Mouse (Mus musculus) cerebral cortex, adult 2 months (tissue): ENCODE measurements around the gene Rcor1.

ENCODE experiments used
- WGBS: fragments of 180-500 bp; shearing (Covaris S2); methylation state at CpG from one replicate; pipeline ENCODE4 v1.1.7; 2018; 5-methylcytosine and 5-hydroxymethylcytosine counted together

The Rcor1 gene

GRCm38 (mm10) chr12:111038976-111039612 lies at the start of gene Rcor1:
Gene Rcor1 (plus strand): TSS chr12:111039351.
- 2% methylated on average over 76 of the region's 76 CpGs for WGBS

DNA sequence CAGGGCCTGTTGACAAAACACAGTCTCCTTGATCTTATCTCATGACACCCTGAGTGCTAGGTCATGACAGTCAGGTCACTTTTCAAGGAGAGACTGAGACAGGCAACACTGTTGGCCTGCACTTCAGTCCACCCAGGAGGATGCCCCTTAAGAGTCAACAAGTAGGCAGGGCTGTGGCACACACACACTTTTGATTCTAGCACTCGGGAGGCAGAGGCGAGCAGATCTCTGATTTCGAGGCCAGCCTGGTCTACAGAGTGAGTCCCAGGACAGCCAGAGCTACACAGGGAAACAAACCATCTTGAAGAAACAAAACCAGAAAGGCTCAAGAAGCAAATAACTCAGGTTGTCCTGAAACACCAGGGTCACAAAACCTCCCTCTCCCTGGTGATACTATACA lies 49.7 kb upstream of the Rcor1 start:
- 93% methylated on average over 3 of the region's 3 CpGs for WGBS

DNA sequence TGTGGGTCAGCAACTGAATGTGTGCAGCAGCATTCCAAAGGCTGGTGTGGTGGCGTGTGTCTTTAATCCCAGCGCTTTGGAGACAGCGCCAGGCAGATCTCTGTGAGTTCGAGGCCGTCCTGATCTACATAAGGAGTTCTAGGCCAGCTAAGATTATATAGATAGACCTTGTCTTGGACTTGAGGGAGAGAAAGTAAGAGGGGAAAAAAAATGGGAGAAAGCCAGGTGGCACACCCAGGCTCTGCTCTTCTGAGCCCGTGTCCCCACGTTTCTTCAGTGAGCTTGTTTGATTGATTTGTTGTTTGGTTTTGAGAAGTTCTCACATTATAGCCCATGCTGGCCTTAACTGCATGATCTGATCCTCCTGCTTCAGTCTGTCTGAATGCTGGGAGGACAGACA lies 48.7 kb upstream of the Rcor1 start:
- 96% methylated on average over 7 of the region's 7 CpGs for whole genome bisulfite sequencing

GRCm38 (mm10) chr12:110991361-110992127 lies 47.6 kb upstream of the Rcor1 start:
- WGBS = 6% methylated on average over 23 of the region's 23 CpGs

DNA sequence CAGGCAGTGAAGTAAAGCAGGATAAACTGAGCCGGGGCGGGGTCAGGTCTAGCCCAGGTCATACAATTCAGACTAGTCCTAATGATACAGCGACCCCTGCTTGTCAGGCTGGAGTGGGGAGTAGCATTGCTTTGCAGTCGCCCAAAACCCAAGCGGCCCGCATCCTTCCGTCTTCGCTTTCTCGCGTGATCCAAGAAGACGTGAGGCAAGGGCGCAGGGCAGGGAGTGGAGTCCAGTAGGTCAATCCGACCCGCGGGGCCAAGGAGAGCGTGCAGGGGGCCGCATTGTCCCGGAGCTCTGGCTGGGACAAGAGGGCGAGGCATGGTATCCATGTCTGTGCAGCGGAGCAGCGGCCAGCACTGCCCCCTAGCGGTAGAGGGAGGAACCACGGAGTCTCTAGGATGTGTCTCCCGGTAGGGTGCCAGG lies 47.0 kb upstream of the Rcor1 start:
- WGBS = under 1% methylated on average over 24 of the region's 24 CpGs

DNA sequence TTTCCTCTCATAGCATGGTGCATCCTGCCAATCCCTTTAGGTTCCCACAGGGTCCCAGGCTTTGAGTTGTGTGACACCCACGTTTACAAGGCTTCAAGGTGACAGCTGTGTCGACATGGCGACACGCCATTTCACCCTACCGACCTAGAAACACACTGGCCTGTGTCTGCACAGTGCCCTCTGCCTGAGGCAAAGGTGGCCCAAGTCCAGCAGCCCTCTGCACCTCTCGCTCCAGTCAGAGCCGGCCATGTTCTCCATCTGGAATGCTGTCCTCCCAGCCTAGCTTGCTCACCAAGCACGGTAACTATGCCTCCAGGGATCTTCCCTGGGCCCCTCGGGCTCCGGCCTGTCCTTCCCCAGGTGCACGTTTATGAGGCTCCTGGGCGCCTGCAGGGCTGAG lies 46.4 kb upstream of the Rcor1 start:
- whole genome bisulfite sequencing = 79% methylated on average over 12 of the region's 12 CpGs

GRCm38 (mm10) chr12:110993226-110993625 lies 45.9 kb upstream of the Rcor1 start:
- WGBS = 87% methylated on average over 3 of the region's 3 CpGs

DNA sequence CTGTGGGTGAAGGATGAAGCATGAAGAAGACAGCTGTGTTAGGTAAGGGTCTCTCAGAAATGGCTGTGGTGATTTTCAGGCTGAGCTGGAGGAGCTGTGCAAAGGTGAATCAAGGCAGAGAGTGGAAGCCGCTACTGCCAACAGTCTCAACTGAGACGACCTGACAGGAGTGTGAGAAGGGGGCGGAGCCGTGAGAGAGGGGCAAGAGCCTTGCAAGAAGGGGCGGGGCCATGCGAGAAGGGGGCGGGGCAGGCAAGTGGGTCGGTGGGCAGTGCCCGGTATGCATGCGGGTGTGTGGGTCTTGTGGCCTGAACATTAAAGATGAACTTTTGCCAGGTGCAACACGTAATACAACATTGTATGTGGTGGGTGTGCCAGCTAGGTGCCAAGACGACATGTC lies 44.5 kb upstream of the Rcor1 start:
- WGBS = 49% methylated on average over 12 of the region's 12 CpGs

DNA sequence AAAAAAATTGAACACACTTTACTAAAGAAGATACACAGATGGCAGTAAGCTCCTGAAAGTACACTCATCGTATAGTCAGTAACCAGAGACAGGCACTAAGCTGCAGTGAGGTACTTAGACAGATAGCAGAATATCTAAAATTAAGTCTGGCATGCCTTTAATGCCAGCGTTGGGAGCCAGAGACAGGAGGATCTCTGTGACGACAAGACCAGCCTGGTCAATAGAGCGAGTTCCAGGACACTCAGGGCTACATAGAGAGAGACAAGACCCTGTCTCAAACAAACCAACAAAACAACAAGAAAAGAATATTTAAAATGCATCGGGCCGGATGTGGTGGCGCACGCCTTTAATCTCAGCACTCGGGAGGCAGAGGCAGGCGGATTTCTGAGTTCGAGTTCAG lies 41.1 kb upstream of the Rcor1 start:
- 95% methylated on average over 11 of the region's 11 CpGs for WGBS

GRCm38 (mm10) chr12:110999820-111000219 lies 39.3 kb upstream of the Rcor1 start:
- 77% methylated on average over 2 of the region's 2 CpGs for WGBS

- 96% methylated on average over 7 of the region's 7 CpGs for WGBS
These were observed 38.2 kb upstream of the Rcor1 start for GRCm38 (mm10) chr12:111000956-111001355.

DNA sequence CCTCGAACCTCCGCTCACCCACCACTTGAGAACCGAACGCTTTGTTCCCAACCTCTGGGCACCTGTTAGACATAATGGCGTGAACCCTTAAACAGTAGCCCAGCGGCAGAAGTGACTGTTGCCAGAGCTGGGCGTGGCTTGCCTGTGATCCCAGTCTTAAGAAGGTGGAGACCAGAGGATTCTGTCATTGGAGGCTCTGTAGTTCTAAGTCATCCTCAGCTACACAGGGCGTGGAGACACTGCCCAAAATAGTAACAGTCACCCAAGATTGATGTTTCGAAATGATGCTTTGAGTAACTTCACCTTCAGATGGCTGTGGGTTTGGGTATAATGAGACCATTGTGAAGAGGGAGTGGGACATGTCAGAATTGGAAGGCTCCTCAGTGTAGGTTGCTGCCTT lies 35.0 kb upstream of the Rcor1 start:
- 86% methylated on average over 9 of the region's 9 CpGs for WGBS

GRCm38 (mm10) chr12:111005803-111006202 lies 33.3 kb upstream of the Rcor1 start:
- 76% methylated on average over 6 of the region's 6 CpGs for WGBS

DNA sequence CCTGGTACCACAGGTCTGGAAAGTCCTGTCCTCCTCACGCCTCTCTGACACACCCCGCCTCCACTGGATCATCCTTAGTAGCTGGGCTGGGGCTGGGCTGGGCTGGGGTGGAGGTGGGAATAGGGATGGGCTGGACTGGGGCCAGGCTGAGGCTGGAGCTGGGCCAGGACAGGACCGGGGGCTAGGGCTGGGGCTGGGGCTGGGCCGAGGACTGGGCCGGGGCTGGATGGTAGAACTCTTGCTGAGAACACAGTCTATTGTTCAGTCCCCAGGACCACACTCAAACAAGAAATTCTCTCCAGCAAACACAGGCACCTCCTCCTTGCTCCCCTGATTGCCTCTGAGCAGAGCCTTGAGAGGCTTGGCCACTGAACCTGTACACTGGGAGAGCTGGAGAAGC lies 32.8 kb upstream of the Rcor1 start:
- WGBS = 71% methylated on average over 5 of the region's 5 CpGs

GRCm38 (mm10) chr12:111007134-111008103 lies 31.7 kb upstream of the Rcor1 start:
- 77% methylated on average over 14 of the region's 14 CpGs for WGBS

DNA sequence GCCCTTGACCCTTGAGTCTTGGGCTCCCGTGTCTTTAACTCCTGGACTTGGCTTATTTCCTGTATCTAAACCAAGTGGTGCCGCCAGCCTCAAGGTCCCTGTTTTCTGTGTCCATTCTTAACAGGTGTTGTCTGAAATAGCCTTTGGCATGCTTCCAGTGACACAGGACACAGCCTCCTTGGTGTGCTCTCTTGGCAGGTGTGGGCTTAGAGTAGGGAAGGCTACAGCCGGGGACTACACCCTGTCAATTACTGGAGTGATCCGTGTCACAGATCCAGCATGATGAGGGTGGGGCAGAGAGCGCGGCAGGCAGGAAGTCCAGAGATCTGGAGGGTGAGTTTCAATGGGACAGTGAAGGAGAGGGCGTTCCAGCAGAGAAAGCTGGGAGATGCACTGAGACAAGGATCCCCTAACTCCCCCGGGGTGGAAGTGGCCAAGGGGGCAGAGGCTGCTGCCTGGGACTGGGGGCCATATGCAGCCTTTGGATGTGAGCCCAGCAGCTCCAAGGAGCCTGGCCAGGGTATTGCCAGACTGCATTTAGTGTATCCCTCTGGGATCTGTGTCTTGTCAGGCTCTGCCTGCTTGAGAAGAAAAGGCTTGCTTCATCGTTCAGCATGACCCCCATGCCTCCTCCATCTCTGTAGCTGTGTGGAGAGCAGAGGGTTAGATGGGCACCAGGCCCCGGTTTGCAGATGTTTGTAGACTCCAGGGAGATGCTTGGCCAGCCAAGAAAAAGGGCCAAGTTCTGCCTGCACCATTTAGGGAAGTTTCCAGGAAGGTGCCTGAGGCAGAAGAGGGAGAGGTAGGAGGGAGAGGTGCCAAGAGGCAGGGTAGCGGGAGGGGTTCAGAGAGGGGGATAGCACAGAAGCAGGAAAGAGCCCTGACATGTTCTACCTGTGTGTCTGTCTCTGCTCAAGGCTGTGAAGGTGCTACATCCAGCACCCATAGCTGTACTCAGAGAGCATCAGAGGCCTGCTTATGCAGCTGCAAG lies 30.4 kb upstream of the Rcor1 start:
- WGBS = 60% methylated on average over 11 of the region's 11 CpGs

- WGBS = 86% methylated on average over 6 of the region's 6 CpGs
These were observed 29.4 kb upstream of the Rcor1 start for GRCm38 (mm10) chr12:111009615-111010257.

GRCm38 (mm10) chr12:111016807-111017206 lies 22.3 kb upstream of the Rcor1 start:
- WGBS = 86% methylated on average over 3 of the region's 3 CpGs

- WGBS = 92% methylated on average over 11 of the region's 11 CpGs
These were observed 21.1 kb upstream of the Rcor1 start for GRCm38 (mm10) chr12:111018068-111018467.

DNA sequence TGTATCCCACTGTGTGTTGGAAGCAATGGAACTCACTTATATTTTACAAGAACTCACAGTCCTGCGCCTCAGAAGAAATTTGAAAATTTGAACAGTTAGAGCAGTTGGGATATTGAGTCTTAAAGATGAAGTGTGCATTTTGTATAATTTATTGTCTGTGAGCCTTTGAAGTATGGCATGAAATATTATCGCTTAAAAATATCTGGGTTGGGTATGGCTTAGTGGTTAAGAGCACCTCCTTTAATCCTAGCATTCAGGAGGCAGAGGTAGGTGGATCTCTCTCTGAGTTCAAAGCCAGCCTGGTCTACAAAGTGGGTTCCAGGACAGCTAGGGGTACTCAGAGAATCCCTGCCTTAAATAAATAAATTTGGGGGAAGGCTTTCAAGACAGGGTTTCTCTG lies 20.1 kb upstream of the Rcor1 start:
- WGBS = 88% methylated on average over 2 of the region's 2 CpGs
